Mouse (Mus musculus): ENCODE measurements at regions not wholly inside any gene's neighbourhood (a gene's known extent, or its start where the extent isn't known, plus 50 kb on each side); places are given as distances from the start of the nearest gene placed in this dataset.

- H3K27me3 ChIP-seq: no peaks in the 10 kb centered on the region
- no peak overlapping the region for H3K27ac ChIP-seq
- 65% methylated on average over 1 of the region's 1 CpGs for WGBS
- H3K4me2 ChIP-seq: no peak overlapping the region
- no peak overlapping the region for H3K9ac ChIP-seq
- ATAC-seq (ENCODE audit: insufficient number of reproducible peaks, insufficient read depth, low FRiP score, low TSS enrichment, low read depth): no peak
- no peak overlapping the region for H3K4me3 ChIP-seq
- H3K36me3 ChIP-seq: no peaks in the 10 kb centered on the region
- no peaks in the 10 kb centered on the region for H3K9me3 ChIP-seq
- no peaks in the 10 kb centered on the region for H3K4me1 ChIP-seq
Observed at GRCm38 (mm10) chr17:54155801-54156200, 143.0 kb downstream of the Slc5a7 start.

- Histone ChIP-seq H3K9ac (no peak overlapping the region), H3K27ac (no peak overlapping the region), H3K36me3 (no peaks in the 10 kb centered on the region), H3K9me3 (no peaks in the 10 kb centered on the region), H3K4me1 (no peaks in the 10 kb centered on the region), H3K27me3 (no peaks in the 10 kb centered on the region), H3K4me2 (no peak overlapping the region), H3K4me3 (no peak overlapping the region)
- ATAC-seq (ENCODE audit: insufficient number of reproducible peaks, insufficient read depth, low FRiP score, low TSS enrichment, low read depth): no peak
Observed at GRCm38 (mm10) chr17:54154536-54154935, 144.3 kb downstream of the Slc5a7 start.

All from embryonic facial prominence, embryonic 13.5 days (tissue).